Mouse (Mus musculus) thymus, postnatal 4 days (tissue): ENCODE data around the gene Arg2.
"Not testable (repeated sequence)": the region's sequence is repeated elsewhere in the genome, so short reads cannot be mapped to it uniquely, and the experiment has no call there.

Experiments
- DNase-seq: peaks from one replicate; pipeline ENCODE4 v3.0.0; 2021

Gene Arg2

DNA sequence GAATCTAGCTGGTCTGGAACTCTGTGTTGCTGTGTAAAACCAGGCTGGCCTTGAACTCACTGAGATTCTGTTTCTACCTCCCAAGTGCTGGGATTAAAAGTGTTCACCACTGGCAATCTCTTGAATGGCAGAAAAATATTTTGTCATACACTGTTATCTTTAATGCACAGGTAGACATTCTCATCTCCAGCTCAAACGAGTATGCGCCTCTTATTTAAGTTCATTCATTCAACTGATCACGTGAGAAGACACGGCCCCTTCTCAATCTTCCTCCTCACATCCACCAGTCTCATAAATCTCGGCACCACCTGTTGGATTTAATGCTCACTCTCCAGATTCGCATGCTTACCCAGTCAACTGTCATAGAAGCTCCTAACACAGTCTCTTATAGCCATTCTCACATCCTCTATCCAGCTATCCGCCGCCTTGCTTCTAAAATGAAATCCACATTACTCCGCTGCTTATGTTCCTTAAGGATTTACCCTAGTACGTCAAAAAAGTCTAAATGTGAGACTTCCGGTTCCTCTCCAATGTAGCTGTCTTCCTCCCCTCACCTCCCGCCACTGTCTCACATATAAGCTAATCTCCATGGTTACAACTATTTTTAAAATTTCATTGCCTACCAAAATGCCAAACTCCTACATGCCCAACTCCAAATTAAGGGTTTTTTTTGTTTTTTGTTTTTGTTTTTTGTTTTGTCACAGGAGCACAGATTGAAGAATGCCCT is 40.9 kb downstream of the Arg2 start:
- DNase-seq = peak; percentile 7

DNA sequence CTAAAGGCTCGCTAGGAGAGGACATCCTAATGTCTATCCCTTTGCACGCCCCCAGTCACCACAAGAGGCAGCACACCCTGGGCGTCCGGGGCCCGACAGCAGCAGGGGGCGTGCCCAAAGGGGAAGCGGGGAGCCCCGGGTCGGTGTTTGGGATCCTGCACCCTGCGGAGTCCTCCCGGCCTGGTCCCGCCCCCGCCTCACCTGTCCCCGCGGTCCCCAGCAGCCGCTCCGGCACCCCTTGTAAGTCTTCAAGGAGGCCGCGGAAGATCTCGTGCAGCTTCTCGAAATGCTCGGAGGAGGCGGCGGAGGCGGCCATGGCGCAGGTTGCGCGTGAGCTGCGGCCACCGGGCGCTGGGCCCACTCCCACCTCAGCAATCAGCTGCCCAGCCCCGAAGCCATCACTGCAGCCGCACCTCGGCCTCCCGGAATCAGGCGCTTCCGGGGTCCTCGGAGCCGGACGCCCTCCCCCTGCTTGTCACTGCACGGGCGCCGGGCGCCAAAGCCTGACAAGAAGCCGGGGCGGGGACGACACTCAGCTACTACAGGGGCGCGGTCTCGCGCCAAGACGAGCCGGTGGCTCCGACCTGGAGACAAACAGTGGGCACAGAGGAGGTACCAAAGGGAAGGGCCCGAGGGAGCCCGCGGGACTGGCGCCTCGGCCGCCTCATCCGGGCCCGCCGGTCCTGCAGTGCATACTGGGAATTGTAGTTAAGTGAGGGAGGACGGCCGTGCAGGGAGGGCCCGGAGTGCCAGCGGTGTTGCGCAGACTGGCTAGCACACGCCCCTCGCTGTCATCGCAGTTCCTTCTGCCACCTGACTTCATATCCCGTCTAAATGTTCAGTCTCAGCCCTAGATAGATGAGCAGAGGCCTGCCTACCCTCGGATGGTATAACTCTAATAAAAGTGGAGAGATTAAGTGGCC is 41.7 kb downstream of the Arg2 start, which contains the start of gene Vti1b:
Gene Vti1b, minus strand, starts transcription at position 649 of the 923 bp plus-strand sequence.
- peak; percentile 88 for DNase-seq

DNA sequence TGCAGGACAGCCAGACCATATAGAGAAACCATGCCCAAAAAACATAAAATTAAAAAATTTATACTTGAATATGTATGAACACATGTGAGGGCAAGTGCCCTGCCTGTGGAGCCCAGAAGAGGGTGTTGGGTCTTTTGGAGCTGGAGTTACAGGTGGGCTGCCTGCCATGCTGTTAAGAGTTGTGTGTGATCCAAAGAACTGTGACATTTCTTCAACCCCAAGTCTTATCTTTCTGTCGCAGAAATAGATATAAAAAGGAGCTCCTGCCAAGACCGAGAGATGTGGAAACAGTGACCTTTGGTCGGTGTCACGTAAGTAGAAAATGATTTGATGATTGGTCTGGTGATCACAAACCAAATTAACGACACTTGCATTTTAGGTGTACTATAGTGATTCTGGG is 43.1 kb downstream of the Arg2 start:
- peak; percentile 28 for DNase-seq

DNA sequence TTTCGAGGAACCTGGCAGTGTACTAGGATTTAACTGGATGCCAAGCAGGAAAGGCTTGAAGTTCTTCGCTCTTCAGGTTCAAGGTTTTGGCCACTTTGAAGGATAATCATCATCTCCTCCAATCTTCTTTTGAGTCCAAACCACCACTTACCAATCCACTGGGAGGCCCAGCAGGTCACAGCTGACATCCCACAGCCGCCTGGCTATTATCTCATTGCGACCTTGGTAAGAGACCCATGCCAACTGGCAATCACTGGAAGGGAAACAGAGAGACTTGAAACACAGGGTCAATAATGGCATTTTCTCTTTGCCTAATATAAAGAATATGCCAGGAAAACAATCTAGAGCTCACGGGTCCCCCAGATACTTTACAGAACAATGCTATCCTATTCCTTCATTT is 45.4 kb downstream of the Arg2 start:
- no peak for DNase-seq

DNA sequence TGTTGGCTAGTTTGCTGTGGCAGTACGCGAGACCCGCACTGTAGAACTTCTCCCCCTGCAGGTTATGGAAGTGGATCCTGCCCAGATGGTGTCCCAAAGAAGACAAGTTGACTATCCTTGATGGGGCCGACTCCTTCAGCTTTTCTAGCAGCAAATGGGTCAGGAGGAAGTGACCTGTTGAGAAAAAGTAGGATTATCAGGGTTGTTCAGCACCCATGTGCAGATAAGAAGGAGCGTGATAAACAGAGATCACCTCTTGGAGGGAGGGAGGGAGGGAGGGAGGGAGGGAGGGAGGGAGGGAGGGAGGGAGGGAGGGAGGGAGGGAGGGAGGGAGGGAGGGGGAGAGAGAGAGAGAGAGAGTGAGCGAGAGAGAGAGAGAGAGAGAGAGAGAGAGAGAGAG is 54.6 kb downstream of the Arg2 start:
- DNase-seq = not testable (repeated sequence)

DNA sequence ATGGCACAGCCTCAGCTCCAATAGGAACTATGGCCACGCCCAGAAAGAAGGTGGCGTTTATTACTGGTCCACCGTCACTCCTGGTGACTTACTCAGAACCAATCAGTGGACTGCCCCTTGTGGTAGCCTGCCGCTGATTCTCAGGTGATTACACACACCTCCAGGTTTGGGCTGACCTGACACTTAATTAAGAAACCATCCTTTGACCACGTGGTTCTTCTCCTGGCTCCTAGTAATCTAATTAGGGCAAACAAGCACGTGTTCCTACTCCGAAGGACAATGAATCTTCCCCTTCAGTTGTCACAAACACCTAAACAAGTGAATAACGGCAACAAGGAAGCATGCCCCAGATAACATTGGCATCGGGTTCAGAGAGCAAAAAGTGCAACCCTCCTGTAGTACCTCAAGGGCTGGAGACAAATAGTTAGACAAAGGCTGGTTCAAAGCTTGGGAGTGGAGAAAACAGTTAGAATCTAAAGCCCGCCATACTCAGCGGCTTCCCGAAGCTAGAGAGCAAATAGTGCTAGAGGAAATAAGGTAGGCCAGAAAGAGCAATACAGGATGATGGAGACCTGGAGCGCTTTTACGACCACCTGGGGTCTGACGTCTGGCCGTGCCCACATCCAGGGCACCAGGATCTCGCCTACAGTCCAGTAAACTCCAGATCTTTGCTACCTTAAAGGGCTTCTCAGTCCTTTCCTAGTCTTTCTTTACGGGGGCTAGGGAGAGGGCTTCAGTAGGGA is 60.5 kb downstream of the Arg2 start:
- DNase-seq = peak; percentile 70

DNA sequence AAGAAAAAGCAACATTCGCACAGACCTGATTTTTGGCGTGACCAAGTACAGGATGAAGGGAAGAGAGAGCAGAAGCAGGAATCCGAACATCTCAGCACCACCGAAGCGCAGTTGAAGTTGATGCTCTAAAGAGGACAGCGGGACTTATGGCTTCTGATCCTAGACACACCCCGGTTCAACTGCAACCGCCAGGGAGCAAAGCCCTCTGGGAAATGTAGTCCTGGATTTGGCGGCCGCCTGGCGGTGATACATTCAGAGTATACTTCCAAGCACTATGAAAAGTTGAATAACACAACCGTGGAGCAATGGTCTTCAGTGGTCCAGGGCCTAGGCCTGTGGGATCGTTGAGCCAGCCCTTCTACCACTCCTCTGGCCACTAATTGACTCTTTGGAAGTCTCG is 61.1 kb downstream of the Arg2 start:
- peak; percentile 86 for DNase-seq

DNA sequence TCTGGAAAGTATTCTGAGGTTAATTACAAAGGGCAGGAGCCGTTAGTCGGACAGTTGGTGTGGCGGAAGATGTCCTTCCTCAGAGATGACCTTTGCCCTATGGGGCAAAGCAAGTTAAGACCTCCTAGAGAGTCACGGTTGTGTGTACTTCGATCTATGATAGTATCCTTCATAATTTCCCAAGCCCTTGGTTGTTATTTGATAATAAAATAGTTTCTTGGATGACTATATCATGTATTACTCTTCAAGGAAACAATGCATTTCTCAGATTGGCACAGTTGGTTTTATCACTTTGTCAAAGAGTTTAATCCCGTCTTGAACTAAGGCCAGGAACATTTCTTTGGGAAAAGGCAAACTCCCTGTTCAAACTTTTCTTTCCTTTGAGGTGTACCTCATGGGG is 61.6 kb downstream of the Arg2 start, which contains the start of gene Rdh11:
Gene Rdh11, minus strand, starts transcription at position 101 of the 400 bp plus-strand sequence.
- no peak for DNase-seq

DNA sequence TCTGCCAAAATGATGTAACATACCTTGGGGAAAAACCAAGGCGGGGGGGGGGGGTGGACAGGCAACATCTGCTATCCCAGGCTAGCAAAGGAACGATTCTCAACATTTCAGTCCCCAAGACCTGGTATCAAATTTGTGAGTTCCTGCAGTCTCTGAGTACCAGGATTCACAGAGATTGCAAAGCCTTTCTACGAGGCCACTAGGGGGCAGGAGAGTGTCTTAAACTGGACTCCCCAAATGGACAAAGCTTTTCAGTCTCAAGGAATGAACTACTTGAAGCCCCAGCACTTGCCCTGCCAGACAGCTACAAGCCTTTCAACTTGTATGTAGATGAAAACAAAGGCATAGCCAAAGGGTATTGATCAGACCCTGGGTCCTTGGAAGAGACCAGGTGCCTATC is 62.9 kb downstream of the Arg2 start:
- peak; percentile 77 for DNase-seq

DNA sequence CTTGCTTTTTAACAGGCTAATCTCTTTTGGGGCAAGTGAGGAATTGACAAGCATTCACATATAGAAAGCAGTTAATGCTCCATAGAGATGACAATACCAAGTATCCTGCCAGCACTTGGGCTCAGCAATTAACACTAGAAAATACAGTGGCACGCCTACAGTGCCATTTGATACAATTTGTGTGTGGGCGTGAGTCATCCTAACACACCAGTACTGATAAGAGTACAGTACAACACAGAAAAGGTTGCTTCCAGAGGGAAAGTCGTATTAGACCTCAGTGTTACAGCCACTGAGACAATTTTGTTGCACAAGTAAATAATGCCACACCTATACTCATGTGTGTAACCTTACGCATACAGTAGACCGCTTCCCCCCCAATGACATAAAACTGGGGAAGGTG is 66.5 kb downstream of the Arg2 start:
- DNase-seq = no peak

DNA sequence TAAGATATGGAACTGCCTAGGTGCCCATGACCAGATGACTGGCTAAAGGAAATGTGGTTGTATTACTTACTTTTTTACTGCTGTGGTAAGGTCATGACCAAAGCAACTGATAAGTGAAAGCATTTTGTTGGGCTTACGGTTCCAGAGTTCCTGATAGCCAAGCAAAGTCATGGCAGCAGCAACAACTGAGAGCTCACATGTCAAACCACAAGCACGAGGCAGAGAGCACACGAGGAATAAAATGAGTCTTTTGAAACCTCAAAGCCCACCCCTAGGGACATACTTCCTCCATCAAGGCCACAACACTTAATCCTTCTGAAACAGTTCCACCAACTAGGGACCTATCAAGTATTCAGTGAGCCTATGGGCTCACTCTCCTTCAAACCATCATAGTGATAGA is 71.3 kb downstream of the Arg2 start:
- no peak for DNase-seq
